Mouse (Mus musculus) layer of hippocampus, postnatal 14 days (tissue): ENCODE measurements around the gene Colgalt1. TPM values are rescaled to one million over a fixed set of nuclear protein-coding genes. Genes with fewer than 3 reads are reported as not detected.
A peak's percentile ranks its signal among the peaks of the same experiment; 100 is the strongest.

ENCODE experiments used
- DNase-seq, 2 experiments: peaks; one replicate each; pipeline ENCODE4 v3.0.0; 2021 to 2022; ENCODE audit warnings: low spot score in 2 of 2, mixed read lengths in 1 of 2
- total RNA-seq, 2 experiments: library from RNA; stranded (reverse); gene quantifications; 2 replicates each; pipeline ENCODE4 v1.2.3; 2021

Colgalt1 gene
- total RNA-seq, 2 experiments from 2014 or later: 58.4 to 62.9 TPM

DNA sequence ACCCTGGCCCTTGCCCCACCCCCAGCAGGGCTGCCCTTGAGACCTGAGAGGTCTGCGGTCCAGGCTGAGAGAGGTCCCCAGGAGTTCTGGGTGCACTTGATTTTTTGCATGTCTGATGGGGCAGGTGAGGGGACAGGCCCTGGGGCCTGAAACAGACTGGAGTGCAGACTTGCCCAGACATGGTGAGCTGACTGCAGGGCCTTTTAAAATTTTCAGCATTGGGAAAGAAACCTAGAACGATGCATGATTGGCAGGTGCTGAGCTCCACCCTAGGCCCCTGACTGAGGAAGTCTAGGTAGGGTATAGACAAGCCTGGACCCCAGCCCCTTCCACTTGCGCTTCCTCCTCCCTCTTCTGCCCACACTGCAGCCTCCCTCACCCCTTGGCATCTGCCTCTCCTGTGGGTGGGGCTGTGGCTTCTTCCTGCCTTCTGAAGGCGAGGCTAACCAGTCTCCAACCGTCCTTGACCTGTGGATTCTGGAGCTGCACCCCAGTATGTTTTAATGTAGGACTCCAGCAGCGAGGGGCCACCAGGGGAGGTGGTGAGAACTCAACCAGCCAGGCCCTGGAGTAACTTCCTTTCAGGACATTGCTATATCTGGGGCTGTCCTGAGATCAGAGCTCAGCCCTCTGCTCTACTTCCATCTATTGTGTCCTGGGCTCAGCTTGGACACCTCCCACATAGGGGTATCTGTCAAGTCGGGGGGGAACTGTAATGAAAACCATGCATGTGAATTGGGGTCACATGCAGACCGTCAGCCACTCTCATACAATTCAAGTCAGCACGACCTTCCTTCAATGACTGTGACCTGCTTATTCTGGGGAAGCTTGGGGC lies 16.7 kb downstream of the Colgalt1 start:
- DNase-seq: no peak

DNA sequence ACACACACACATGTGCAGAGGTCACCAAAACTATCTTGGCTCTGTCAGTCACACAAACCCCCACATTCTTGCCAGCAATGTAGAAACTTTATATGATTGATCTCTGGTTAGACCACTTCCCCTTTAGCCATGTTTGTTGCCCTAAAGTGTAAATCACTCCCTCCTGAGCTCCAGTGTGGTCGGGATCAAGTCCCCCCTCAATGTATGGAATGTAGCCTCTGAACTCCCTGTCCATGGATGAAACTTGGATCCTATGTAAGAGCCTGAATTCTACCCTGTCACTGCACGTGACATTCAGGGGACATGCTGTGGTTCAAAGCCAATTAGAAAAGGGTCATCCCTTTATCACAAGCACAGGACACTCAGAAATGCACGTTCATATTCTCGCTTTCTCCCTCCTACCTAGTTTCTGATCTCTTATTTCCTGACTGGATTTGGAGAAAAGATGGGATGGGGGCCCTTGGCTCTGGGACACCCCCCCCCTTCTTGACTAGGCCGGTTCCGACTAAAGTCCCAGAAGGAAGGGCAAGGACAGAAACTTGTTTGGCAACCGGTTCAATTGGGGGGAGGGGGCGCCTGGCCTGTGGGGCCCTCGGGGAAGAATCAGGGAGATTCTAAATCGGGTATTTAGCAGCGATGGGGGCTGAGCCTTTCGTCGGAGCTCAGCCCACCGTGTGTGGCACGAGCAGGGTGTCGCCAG lies 17.7 kb downstream of the Colgalt1 start:
- no peak for DNase-seq

- DNase-seq: peak; percentile 90 to 91
Measured at GRCm38 (mm10) chr8:71629096-71629697, 18.4 kb downstream of the Colgalt1 start.

GRCm38 (mm10) chr8:71629781-71630212 lies 19.0 kb downstream of the Colgalt1 start:
- DNase-seq: no peak

DNA sequence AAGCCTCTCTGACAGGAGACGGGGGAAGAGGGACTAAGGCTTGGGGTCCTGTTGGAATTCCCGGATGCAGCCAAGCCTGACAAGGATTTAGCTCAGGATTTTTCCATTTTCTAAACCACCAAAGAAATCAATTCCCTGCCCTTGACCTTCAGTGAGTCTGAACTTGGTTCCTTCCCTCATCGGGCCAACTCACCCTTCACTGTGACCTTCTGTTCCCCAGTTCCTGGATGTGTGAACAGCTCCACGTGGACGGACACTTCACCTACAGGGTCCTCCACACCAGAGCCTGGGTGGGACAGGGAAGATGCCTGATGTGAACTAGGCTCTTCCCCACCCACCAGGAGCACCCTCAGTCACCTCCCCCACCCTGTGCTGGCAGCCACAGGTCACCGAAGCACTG lies 20.0 kb downstream of the Colgalt1 start:
- DNase-seq: no peak

DNA sequence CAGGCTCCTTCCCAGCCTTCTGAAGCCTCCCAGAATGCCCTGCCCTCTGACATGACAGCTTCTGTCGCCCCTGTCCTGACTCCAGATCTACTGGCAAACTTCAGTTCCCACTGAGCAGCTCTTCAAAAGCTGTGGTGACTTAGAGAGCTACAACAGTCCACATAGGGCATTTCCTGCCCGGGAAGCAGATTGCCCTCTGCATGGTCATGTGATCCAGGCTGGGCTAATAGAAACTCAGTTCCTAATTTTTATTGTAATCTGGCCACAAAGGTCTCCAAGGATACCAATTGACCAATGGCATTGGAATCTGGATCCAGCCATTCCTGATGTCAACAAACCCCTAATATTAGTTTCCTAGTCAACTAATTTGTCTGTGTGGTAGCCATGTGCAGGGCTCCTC lies 21.1 kb downstream of the Colgalt1 start:
- DNase-seq: no peak

- DNase-seq: no peak
Measured at GRCm38 (mm10) chr8:71633164-71633563, 22.4 kb downstream of the Colgalt1 start.

- no peak for DNase-seq
Measured at GRCm38 (mm10) chr8:71633981-71634667, 23.3 kb downstream of the Colgalt1 start.

GRCm38 (mm10) chr8:71637149-71638095 lies 26.6 kb downstream of the Colgalt1 start:
- DNase-seq: no peak

DNA sequence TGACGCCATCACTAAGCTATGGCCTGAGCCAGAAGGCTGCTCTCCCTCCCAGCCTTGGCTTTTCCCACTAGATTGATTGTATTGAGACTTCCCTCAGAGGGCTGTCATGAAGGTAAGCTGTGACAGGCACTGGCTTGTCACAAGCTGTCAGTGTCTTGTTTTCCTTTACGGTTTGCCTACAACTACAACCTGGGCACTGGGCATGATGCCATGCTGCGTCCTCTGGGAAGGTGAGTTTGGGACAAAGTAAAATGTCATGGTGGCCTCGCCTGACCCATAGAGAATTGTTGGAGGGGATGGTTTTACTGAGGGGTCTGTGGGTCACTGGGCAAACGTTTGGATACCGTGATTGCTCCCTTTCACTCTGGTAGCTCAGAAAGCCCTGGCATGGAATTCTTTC lies 27.5 kb downstream of the Colgalt1 start:
- no peak for DNase-seq

DNA sequence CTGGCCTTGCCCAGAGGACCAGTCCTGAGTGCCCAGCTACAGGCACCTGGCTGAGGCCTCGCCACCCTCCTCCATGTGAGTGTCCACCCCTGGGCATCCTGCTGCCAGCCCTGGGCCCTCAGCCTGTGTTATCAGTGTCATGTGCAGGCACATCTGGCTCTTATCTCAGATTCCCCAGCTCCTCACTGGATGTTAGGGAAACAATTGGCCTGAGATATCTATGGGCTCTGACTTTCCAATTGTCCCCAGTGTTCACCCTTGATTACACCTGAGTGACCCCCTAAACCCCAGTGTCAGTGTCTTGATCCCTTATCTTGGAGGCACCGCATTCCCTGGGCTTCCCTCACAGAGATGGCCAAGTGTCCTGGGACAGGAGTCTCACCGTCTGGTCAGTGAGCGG lies 28.5 kb downstream of the Colgalt1 start:
- no peak for DNase-seq

GRCm38 (mm10) chr8:71645510-71645909 lies 34.7 kb downstream of the Colgalt1 start:
- no peak for DNase-seq

DNA sequence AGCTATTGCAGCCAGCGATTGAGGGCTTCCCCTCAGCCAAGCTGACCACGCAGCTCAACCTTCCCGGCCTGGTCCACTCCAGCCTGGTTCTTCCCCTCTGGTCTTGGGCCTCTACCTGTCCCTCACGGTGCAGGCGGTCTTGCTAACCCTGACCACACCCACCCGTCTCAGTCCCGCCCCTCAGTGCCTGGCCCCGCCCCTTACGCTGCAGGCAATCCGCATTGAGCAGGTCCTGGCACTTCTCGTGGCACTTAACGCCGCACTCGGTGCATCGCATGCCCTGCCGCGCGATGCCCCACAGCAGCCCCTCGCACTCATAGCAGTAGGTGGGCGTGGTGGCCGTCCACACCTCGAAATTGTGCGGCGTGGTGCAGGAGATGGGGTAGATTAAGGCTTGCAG lies 43.8 kb downstream of the Colgalt1 start:
- DNase-seq: no peak

- DNase-seq: no peak
Measured at GRCm38 (mm10) chr8:71657816-71658215, 47.0 kb downstream of the Colgalt1 start.

DNA sequence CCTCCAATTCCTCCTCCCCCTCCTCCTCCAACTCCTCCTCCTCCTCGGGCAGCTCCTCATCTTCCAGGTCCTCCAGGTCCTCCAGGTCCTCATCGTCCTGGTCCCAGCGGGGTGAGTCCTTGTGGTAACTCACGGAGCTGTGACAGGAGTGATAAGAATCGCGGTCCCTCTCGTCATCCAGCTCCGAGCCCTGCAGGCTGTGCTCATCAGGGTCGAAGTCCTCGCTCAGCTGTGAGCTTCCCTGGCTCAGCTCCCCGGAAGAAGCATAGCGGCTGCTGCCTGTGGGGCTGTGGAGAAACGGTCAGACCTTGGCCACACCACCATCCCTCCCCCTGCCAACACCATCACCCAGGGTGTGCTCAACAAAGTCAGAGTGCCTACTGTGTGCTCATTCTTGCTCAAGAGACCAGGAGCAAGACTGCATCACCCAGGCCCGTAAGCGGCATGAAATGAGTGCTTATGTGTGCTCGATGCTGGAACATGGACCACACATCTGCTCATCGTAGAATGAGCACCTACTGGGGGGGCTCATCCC lies 47.8 kb downstream of the Colgalt1 start:
- no peak for DNase-seq

DNA sequence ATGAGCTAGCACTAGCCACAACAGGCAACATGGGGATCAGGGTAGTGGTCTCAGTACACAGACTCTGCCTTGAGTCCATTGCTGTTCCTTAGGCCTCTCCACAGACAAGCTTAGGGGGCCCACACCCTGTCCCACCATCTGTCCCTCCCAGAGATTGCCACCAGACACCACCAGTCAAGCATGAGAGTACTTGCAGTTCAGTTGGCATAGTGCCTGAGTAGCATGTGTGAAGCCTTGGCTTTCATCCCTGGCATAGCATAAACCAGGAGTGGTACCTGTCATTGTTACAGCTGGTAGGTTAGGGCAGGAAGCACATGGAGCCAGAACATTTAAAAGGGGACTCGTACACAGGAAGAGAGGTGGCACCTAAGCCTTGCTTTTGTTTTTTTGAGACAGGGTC lies 49.0 kb downstream of the Colgalt1 start:
- DNase-seq: no peak

- peak; percentile 83 to 91 for DNase-seq
Measured at GRCm38 (mm10) chr8:71660325-71661120, 49.7 kb downstream of the Colgalt1 start.

DNA sequence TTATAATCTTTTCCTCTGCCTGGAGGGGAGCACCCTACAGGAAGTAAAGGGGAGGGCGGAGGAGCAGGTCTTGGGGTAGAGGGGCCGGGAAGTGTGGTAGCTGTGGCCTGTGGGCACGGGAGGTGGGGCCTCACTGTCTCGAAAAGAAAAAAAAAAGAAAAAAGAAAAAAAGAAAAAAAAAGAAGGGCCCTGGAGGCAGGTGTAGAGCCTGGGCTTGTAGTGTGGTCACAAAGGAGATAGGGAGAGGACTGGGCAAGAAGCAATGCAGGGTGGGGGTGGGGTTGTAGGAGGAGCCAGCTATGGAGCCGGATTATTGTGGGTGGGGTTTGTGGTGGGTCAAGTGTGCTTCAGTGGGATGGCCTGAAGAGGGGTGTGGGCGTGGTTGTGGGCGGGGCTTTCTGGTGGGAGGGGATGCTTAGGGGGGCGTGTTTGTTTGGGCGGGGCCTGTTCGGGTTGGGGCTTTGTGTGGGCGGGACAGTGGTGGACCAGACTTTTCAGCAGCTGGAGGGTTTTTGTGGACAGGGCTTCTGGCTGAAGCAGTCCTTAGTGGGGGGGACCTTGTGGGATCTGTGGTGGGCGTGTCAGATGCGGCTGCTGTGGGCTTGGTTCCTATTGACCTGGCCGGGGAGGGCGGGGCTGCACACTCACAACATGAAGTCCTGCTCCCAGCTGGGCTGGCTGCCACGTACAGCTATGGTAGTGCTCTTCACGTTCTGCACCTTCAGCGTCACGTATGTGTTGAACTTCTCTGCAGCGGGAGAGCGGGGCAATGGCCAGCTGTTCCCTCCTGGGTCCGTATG lies 54.7 kb downstream of the Colgalt1 start:
- DNase-seq: peak in 1 of 2 experiments; percentile 43
